Mouse (Mus musculus) stomach, postnatal 0 days (tissue): ENCODE results near the gene Glt6d1. TPM values are rescaled to one million over a fixed set of nuclear protein-coding genes. Genes with fewer than 3 reads are reported as not detected.
A peak's percentile ranks its signal among the peaks of the same experiment; 100 is the strongest.
"Not testable (repeated sequence)": the region's sequence is repeated elsewhere in the genome, so short reads cannot be mapped to it uniquely, and the experiment has no call there.

Experiments used
- ATAC-seq: fragments of 200-750 bp; cut with Nextera tagmentation; 2 replicates; pipeline ENCODE4 v1.8.0; 2017; ENCODE audit not compliant: low FRiP score, low TSS enrichment
- DNase-seq: peaks from one replicate; pipeline ENCODE4 v3.0.0-alpha.2; 2016; ENCODE audit warnings: low spot score
- H3K27ac ChIP-seq: fragments of 300-500 bp; sonication (generic); replicated peaks from 2 replicates; pipeline ENCODE4 v1.5.1; 2014; ENCODE audit warnings: mild to moderate bottlenecking, control low read depth
- H3K27me3 ChIP-seq: fragments of 300-500 bp; sonication (generic); 2 replicates; pipeline ENCODE4 v1.6.1; 2014; ENCODE audit warnings: low read length; ENCODE audit not compliant: control insufficient read depth, insufficient read depth
- H3K36me3 ChIP-seq: fragments of 300-500 bp; sonication (generic); 2 replicates; pipeline ENCODE4 v1.6.1; 2014; ENCODE audit warnings: low read length, mixed read lengths; ENCODE audit not compliant: control insufficient read depth, insufficient read depth
- H3K4me1 ChIP-seq: fragments of 300-500 bp; sonication (generic); replicated peaks from 2 replicates; pipeline ENCODE4 v1.6.1; 2014; ENCODE audit warnings: antibody characterized with exemption; ENCODE audit not compliant: control insufficient read depth, insufficient read depth
- H3K4me2 ChIP-seq: fragments of 300-500 bp; sonication (generic); replicated peaks from 2 replicates; pipeline ENCODE4 v1.6.1; 2014; ENCODE audit warnings: low read depth, mild to moderate bottlenecking, control low read depth, moderate library complexity
- H3K4me3 ChIP-seq: fragments of 300-500 bp; sonication (generic); 2 replicates; pipeline ENCODE4 v1.5.1; 2014; ENCODE audit warnings: low read depth, low read length, control low read depth
- H3K9ac ChIP-seq: fragments of 300-500 bp; sonication (generic); 2 replicates; pipeline ENCODE4 v1.6.1; 2014; ENCODE audit warnings: mild to moderate bottlenecking, low read length, control low read depth, mixed read lengths
- H3K9me3 ChIP-seq: fragments of 300-500 bp; sonication (generic); 2 replicates; pipeline ENCODE4 v1.6.1; 2016; ENCODE audit warnings: low read length; ENCODE audit not compliant: control insufficient read depth
- CTCF ChIP-seq: IDR thresholded peaks from 2 replicates; pipeline ENCODE4 v1.5.1; 2016; ENCODE audit warnings: antibody characterized with exemption, low read depth, mild to moderate bottlenecking, moderate library complexity
- EP300 ChIP-seq: optimal IDR thresholded peaks from 2 replicates; pipeline ENCODE3; 2016; ENCODE audit warnings: antibody characterized with exemption
- WGBS: fragments of 180-500 bp; shearing (Covaris S2); extraction: QIAGEN DNeasy Blood & Tissue Kit; methylation state at CpG from one replicate; pipeline ENCODE4 v1.1.7; 2014; 5-methylcytosine and 5-hydroxymethylcytosine counted together
- polyA plus RNA-seq: library from polyadenylated mRNA; unstranded; fragments of >200 nt; fragmentation: Nextera tagmentation; extraction: Ambion mirVana; gene quantifications from 2 replicates; pipeline ENCODE4 v1.2.1, GENCODE M21; 2015

Gene Glt6d1
- polyA plus RNA-seq = not detected in 2 replicates

DNA sequence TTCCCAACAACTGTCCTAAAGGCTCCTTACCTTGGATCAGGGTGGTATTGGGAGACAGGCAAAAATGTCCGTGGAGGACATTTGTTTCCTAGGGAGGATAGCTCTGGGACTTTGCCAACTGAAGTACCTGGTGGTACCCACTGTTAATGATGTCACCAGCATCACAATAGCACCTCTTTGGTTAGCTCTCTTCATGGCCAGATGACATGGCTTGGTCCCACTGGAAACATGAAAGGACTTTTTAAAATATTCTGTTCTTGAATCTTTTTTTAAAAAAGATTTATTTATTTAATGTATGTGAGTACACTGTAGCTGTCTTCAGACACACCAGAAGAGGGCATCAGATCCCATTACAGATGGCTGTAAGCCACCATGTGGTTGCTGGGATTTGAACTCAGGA lies at the start of gene Glt6d1:
TSS of gene Glt6d1 (minus strand) at position 101 of the 400 bp plus-strand sequence.
- H3K36me3 ChIP-seq, H3K4me3 ChIP-seq, H3K4me1 ChIP-seq, H3K9me3 ChIP-seq, H3K27me3 ChIP-seq, DNase-seq, H3K27ac ChIP-seq, H3K4me2 ChIP-seq, ATAC-seq, H3K9ac ChIP-seq: not testable (repeated sequence)
- 74% methylated on average over 1 of the region's 1 CpGs for WGBS

DNA sequence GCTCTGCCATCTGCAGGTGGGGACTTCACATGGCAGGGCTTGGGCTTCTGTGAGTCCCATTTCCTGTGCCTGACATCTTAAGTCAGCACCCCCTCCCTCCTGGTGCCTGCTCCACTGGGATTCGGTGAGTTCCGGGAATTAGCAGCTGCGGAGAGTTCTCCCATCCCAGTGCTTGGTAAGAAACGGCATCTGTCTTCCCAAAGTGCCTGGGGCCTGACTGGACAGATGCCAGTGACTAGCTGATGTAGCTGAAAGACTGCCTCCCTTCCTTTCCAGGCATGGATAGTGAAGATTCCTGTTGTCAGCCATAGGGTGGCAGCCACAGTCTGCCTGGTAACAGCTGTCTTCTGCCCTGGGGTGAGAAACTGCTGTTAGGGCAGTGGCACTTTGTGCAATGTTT lies 49.8 kb upstream of the Glt6d1 start:
- ATAC-seq = no peak
- 15% methylated on average over 4 of the region's 4 CpGs for WGBS
- no peaks in the 10 kb centered on the region; the same call in 1 of the 2 replicates for H3K4me1 ChIP-seq
- no peaks in the 10 kb centered on the region for H3K9me3 ChIP-seq
- peak; percentile 49 for TF ChIP-seq CTCF
- no peak for TF ChIP-seq EP300
- H3K4me3 ChIP-seq = no peak overlapping the region
- no peak for DNase-seq
- H3K27me3 ChIP-seq = no peaks in the 10 kb centered on the region
- H3K27ac ChIP-seq = no peak overlapping the region
- H3K36me3 ChIP-seq = no peaks in the 10 kb centered on the region
- H3K4me2 ChIP-seq = no peak overlapping the region
- H3K9ac ChIP-seq = no peak overlapping the region

DNA sequence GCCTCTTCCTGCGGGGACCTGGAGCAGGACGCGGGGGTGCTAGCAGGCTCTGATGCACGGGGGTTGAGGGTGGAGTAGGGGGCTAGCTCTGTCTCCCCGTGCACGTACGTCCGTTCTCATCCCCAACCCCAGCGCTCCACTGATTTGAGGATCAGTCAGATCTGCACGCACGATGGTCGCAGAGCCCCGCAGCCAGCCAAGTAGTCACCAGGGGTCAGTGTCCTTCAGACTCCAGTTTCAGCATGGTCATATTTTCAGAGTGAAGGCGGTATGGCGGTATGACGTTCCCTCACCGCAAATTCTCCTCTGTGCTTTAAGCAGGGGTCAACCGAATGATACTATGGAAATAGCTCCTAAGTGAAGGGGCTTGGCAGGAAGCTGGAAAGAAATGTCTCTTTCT lies 48.6 kb upstream of the Glt6d1 start:
- H3K4me3 ChIP-seq = peak overlapping the region; percentile 39
- peak overlapping the region; percentile 74 for H3K4me2 ChIP-seq
- TF ChIP-seq EP300 (no peak), CTCF (0 out of 2 replicates have a peak, but pooled peaks have one; percentile 15)
- no peaks in the 10 kb centered on the region for H3K27me3 ChIP-seq
- no peak for ATAC-seq
- H3K9ac ChIP-seq = no peak overlapping the region
- no peaks in the 10 kb centered on the region for H3K36me3 ChIP-seq
- H3K9me3 ChIP-seq = no peaks in the 10 kb centered on the region
- 5% methylated on average over 18 of the region's 18 CpGs for WGBS
- no peaks in the 10 kb centered on the region; the same call in 1 of the 2 replicates for H3K4me1 ChIP-seq
- no peak overlapping the region for H3K27ac ChIP-seq
- no peak for DNase-seq

DNA sequence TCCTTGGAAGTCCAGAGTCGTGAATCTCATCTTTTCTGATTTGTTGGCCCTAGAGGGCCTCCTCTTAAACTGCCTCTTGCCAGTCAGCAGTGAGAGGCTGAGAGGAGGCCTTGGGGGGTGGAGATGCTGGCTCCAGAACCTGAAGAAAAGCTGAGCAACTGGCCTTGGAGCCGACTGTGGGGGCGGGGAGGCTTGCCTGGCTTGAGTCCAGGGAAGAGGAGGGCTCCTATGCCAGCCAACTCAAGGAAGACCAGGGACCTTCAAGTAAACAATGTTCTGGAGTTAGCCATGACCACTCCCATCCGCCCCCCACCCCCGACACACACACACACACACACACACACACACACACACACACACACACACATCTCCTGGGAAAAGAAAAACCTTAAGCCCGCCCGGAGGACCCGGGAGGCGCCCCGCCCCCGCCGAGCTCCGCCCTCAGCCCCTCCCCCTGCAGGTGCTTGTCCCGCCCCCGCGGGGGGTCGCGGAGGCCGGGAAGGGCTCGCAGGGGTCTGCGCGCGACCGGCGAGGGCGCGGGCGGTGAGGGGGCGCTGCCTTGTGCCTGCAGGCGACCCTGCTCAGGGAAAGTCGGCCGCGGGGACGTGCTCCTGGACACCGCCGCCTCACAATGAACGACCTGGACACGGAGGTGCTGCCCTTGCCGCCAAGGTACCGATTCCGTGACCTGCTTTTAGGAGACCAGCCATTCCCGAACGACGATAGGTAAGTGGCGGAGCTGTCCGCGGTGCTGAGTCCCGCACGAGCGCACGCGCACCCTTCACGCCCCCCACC lies 47.9 kb upstream of the Glt6d1 start, which contains the start of gene Kcnt1:
TSS of gene Kcnt1 (plus strand) at position 398 of the 795 bp plus-strand sequence.
- peak; percentile 46; the same call in 1 of the 2 replicates for ATAC-seq
- WGBS = 2% methylated on average over 44 of the region's 53 CpGs

DNA sequence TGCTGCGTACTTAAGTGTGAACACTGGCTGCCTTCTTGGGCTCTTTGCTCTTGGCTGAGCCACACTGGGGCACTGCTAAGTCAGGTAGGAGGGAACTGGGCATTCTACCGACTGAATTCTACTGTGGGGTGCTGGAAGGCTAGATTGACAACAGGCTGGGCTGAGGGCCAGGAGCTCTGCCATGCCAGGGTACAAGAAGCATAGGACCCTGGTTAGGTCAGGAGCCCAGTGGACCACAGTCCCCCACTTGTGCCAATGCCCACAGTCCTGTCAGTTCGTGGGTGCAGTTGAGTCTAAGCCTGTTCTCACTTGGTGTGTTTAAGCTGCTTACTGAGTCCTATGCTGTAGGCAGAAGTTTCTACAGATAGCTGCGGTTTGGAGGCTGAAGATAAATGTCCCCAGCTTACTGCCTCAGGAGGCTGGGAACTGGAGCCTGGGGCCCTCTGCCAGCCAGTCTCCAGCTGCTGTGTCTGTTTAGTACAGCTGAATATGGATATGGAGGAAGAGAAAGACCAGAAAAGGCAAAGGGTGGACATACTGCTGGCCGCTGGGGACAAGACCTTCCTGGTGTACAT lies 47.1 kb upstream of the Glt6d1 start:
- H3K4me3 ChIP-seq = no peak overlapping the region
- ATAC-seq (peak; percentile 20; the same call in 1 of the 2 replicates), DNase-seq (no peak)
- no peak overlapping the region for H3K9ac ChIP-seq
- H3K4me2 ChIP-seq = peak overlapping the region; percentile 74; the same call in 1 of the 2 replicates
- 49% methylated on average over 5 of the region's 5 CpGs for WGBS
- TF ChIP-seq EP300 (no peak), CTCF (no peak)
- no peak overlapping the region for H3K27ac ChIP-seq
- H3K4me1 ChIP-seq = no peaks in the 10 kb centered on the region; the same call in 1 of the 2 replicates
- no peaks in the 10 kb centered on the region for H3K27me3 ChIP-seq
- H3K9me3 ChIP-seq = no peaks in the 10 kb centered on the region
- H3K36me3 ChIP-seq = no peaks in the 10 kb centered on the region

More for the DNA sequence above, 47.9 kb upstream of the Glt6d1 start, which contains the start of gene Kcnt1:
- Histone ChIP-seq H3K4me1 (no peaks in the 10 kb centered on the region; the same call in 1 of the 2 replicates), H3K4me3 (peak within 1 kb of the TSS; percentile 39), H3K9ac (no peak within 1 kb of the TSS), H3K4me2 (peak within 1 kb of the TSS; percentile 74), H3K27me3 (no peaks in the 10 kb centered on the region), H3K36me3 (no peaks in the 10 kb centered on the region), H3K27ac (no peak within 1 kb of the TSS), H3K9me3 (no peaks in the 10 kb centered on the region)
- DNase-seq = peak; percentile 48
- no peak for TF ChIP-seq EP300

DNA sequence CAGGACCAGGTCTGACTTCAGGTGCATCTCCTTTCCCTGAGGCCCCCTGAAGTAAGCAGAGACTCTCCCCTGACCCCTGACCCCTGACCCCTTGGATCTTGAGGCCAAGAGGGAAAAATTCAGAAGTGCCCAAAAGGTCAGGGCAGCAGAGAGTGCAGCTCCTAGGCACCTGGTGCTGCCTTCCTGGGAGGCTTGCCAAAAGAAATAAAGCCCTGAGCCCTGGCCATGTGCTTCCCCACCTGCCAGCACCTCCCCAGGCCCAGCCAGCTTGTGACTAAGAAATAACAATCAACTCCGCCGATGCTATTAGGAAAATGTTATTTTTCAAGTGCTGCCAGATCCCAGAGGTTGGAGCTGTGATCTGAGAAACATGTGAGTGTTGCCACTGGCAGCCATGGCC lies 46.4 kb upstream of the Glt6d1 start:
- Histone ChIP-seq H3K27me3 (no peaks in the 10 kb centered on the region), H3K4me1 (no peaks in the 10 kb centered on the region; the same call in 1 of the 2 replicates), H3K36me3 (no peaks in the 10 kb centered on the region), H3K4me3 (no peak overlapping the region), H3K9me3 (no peaks in the 10 kb centered on the region), H3K4me2 (no peak overlapping the region), H3K27ac (no peak overlapping the region), H3K9ac (no peak overlapping the region)
- ATAC-seq = no peak
- WGBS = 31% methylated on average over 2 of the region's 2 CpGs
- DNase-seq = no peak
- no peak for TF ChIP-seq CTCF
- TF ChIP-seq EP300 = no peak
